In genomic region chr13:49308861-49309403, GRCm38 (mm10) we compare ENCODE assay signal across 8 mouse cellular contexts. TPM values are rescaled to one million over a fixed set of nuclear protein-coding genes. Genes with fewer than 3 reads are reported as not detected.
DNase-seq lines count a peak whose midpoint lies in the region; ATAC-seq lines count a peak whose summit lies in the region.

No protein-coding gene starts in this region.

- H3K4me3 ChIP-seq in midbrain, embryonic 11.5 days (ENCODE audit: low read depth, low read length): no peak overlapping the region
- H3K4me3 ChIP-seq in midbrain, embryonic 14.5 days (replicated peaks; ENCODE audit: low read depth, low read length): no peak overlapping the region

- peak; percentile 79 for DNase-seq in midbrain, embryonic 11.5 days (ENCODE audit: low spot score, missing footprints)
- DNase-seq in midbrain, embryonic 14.5 days: no peak
- peak; percentile 68 to 70 for DNase-seq in thymus, postnatal 36 days
- DNase-seq in cerebellum, adult 9-11 months: no peak
- no peak for DNase-seq in right cerebral cortex, postnatal 14 days
- no peak for DNase-seq in right cerebral cortex, adult 2 months (ENCODE audit: low spot score in 2 of 2)

- no peak overlapping the region for H3K4me2 ChIP-seq in midbrain, embryonic 11.5 days
- H3K4me2 ChIP-seq in midbrain, embryonic 14.5 days (ENCODE audit: low read length): no peak overlapping the region

- no peaks in the 10 kb centered on the region for H3K27me3 ChIP-seq in midbrain, embryonic 11.5 days (ENCODE audit: control insufficient read depth, insufficient read depth, low read length)
- no peaks in the 10 kb centered on the region for H3K27me3 ChIP-seq in midbrain, embryonic 14.5 days (ENCODE audit: control insufficient read depth, insufficient read depth, low read length)

- peaks cover 4% of the 10 kb centered on the region; the same call in 1 of the 2 replicates for H3K4me1 ChIP-seq in midbrain, embryonic 11.5 days (ENCODE audit: control insufficient read depth, insufficient read depth, low read length)
- H3K4me1 ChIP-seq in midbrain, embryonic 14.5 days (ENCODE audit: control insufficient read depth, insufficient read depth, low read length): no peaks in the 10 kb centered on the region

- WGBS in midbrain, embryonic 11.5 days: 84% methylated on average over 16 of the region's 16 CpGs
- WGBS in midbrain, embryonic 14.5 days: 88% methylated on average over 16 of the region's 16 CpGs

- no peak overlapping the region for H3K9ac ChIP-seq in midbrain, embryonic 11.5 days (ENCODE audit: low read length)
- H3K9ac ChIP-seq in midbrain, embryonic 14.5 days (replicated peaks; ENCODE audit: low read length): no peak overlapping the region

- H3K9me3 ChIP-seq in midbrain, embryonic 11.5 days (ENCODE audit: control insufficient read depth, low read length): no peaks in the 10 kb centered on the region
- no peaks in the 10 kb centered on the region for H3K9me3 ChIP-seq in midbrain, embryonic 14.5 days (ENCODE audit: control insufficient read depth, low read length)

- H3K27ac ChIP-seq in midbrain, embryonic 11.5 days (ENCODE audit: low read depth, low read length): no peak overlapping the region
- no peak overlapping the region for H3K27ac ChIP-seq in midbrain, embryonic 14.5 days (replicated peaks; ENCODE audit: low read depth, low read length)

- ATAC-seq in midbrain, embryonic 11.5 days (ENCODE audit: low FRiP score): no peak
- ATAC-seq in midbrain, embryonic 14.5 days (ENCODE audit: low FRiP score, low TSS enrichment): no peak
- peak; percentile 77 to 78 for ATAC-seq in hematopoietic stem cell, adult 5-6 weeks (replicated peaks in 1 of 2; ENCODE audit: insufficient read depth in 1 of 2, low FRiP score in 2 of 2, low TSS enrichment in 1 of 2, low read depth in 1 of 2, poor library complexity in 2 of 2, severe bottlenecking in 2 of 2)
- ATAC-seq in megakaryocyte progenitor cell, adult 5-6 weeks (replicated peaks; ENCODE audit: poor library complexity): peak; percentile 56

- no peaks in the 10 kb centered on the region for H3K36me3 ChIP-seq in midbrain, embryonic 11.5 days (ENCODE audit: control insufficient read depth, insufficient read depth, low read length)
- H3K36me3 ChIP-seq in midbrain, embryonic 14.5 days (ENCODE audit: control insufficient read depth, insufficient read depth, low read length): no peaks in the 10 kb centered on the region

RNA-seq across cellular contexts. Expression of gene Fgd3, which starts 11.2 kb away (rescaled TPM):
- 0.74 and 0.77 TPM in 2 replicates for polyA plus RNA-seq in midbrain, embryonic 11.5 days (2014; fragmentation: Nextera tagmentation; extraction: Ambion mirVana)
- 1.8 and 2.0 TPM in 2 replicates for polyA plus RNA-seq in midbrain, embryonic 14.5 days (2014; fragmentation: Nextera tagmentation; extraction: Ambion mirVana)
- total RNA-seq in hematopoietic stem cell, adult 5-6 weeks (2017): 13.0 and 16.8 TPM in 2 replicates
- total RNA-seq in megakaryocyte progenitor cell, adult 5-6 weeks (2015): 3.4 and 4.1 TPM in 2 replicates
- total RNA-seq in megakaryocyte progenitor cell, adult 5-6 weeks (2017): 8.6 and 9.3 TPM in 2 replicates

RNA-seq across cellular contexts. Expression of gene Bicd2, which starts 32.5 kb away (rescaled TPM):
- polyA plus RNA-seq in midbrain, embryonic 11.5 days (2014; fragmentation: Nextera tagmentation; extraction: Ambion mirVana): 24.8 and 25.3 TPM in 2 replicates
- polyA plus RNA-seq in midbrain, embryonic 14.5 days (2014; fragmentation: Nextera tagmentation; extraction: Ambion mirVana): 25.3 and 30.1 TPM in 2 replicates
- 18.0 and 21.2 TPM in 2 replicates for total RNA-seq in hematopoietic stem cell, adult 5-6 weeks (2017)
- total RNA-seq in megakaryocyte progenitor cell, adult 5-6 weeks (2015): 9.7 and 10.9 TPM in 2 replicates
- total RNA-seq in megakaryocyte progenitor cell, adult 5-6 weeks (2017): 17.1 and 21.5 TPM in 2 replicates

Comparison
In these comparisons a context has a peak if more than half of its experiments do, and no peak if none do; other contexts are left out.
1. DNase-seq: peak in midbrain, embryonic 11.5 days (single experiment) and thymus, postnatal 36 days (2 of 2); none in midbrain, embryonic 14.5 days (single experiment), cerebellum, adult 9-11 months (single experiment), right cerebral cortex, postnatal 14 days (single experiment) and right cerebral cortex, adult 2 months (0 of 2).
2. ATAC-seq: peak in hematopoietic stem cell, adult 5-6 weeks (2 of 2) and megakaryocyte progenitor cell, adult 5-6 weeks (single experiment); none in midbrain, embryonic 11.5 days (single experiment) and midbrain, embryonic 14.5 days (single experiment).